Mouse (Mus musculus) stomach, embryonic 16.5 days (tissue): ENCODE measurements around the gene Mpp2. TPM values are rescaled to one million over a fixed set of nuclear protein-coding genes. Genes with fewer than 3 reads are reported as not detected.

Experiments used
- ATAC-seq: fragments of 200-750 bp; cut with Nextera tagmentation; 2 replicates; pipeline ENCODE4 v1.8.0; 2017; ENCODE audit warnings: moderate number of reproducible peaks, moderate TSS enrichment; ENCODE audit not compliant: insufficient read depth, low FRiP score
- H3K27ac ChIP-seq: fragments of 300-500 bp; sonication (generic); 2 replicates; pipeline ENCODE4 v1.5.1; 2014; ENCODE audit warnings: low read length
- H3K27me3 ChIP-seq: fragments of 300-500 bp; sonication (generic); 2 replicates; pipeline ENCODE4 v1.6.1; 2014; ENCODE audit warnings: low read length, control low read depth, mixed read lengths; ENCODE audit not compliant: control insufficient read depth, insufficient read depth
- H3K36me3 ChIP-seq: fragments of 300-500 bp; sonication (generic); 2 replicates; pipeline ENCODE4 v1.6.1; 2014; ENCODE audit warnings: low read length; ENCODE audit not compliant: control insufficient read depth, insufficient read depth
- H3K4me1 ChIP-seq: fragments of 300-500 bp; sonication (generic); 2 replicates; pipeline ENCODE4 v1.6.1; 2014; ENCODE audit warnings: low read length, control low read depth, mixed read lengths; ENCODE audit not compliant: control insufficient read depth, insufficient read depth
- H3K4me2 ChIP-seq: fragments of 300-500 bp; sonication (generic); 2 replicates; pipeline ENCODE4 v1.6.1; 2014; ENCODE audit warnings: low read depth, low read length, mixed read lengths
- H3K4me3 ChIP-seq: fragments of 300-500 bp; sonication (generic); replicated peaks from 2 replicates; pipeline ENCODE4 v1.5.1; 2014; ENCODE audit warnings: mild to moderate bottlenecking, low read length
- H3K9ac ChIP-seq: fragments of 300-500 bp; sonication (generic); 2 replicates; pipeline ENCODE4 v1.6.1; 2014; ENCODE audit warnings: low read length
- H3K9me3 ChIP-seq: fragments of 300-500 bp; sonication (generic); replicated peaks from 2 replicates; pipeline ENCODE4 v1.6.1; 2016; ENCODE audit warnings: low read length, control low read depth; ENCODE audit not compliant: control insufficient read depth
- WGBS: fragments of 180-500 bp; shearing (Covaris S2); extraction: QIAGEN DNeasy Blood & Tissue Kit; methylation state at CpG from one replicate; pipeline ENCODE4 v1.1.7; 2014; 5-methylcytosine and 5-hydroxymethylcytosine counted together
- polyA plus RNA-seq: library from polyadenylated mRNA; unstranded; fragments of >200 nt; fragmentation: Nextera tagmentation; extraction: Ambion mirVana; gene quantifications from 2 replicates; pipeline ENCODE4 v1.2.1, GENCODE M21; 2015

Gene Mpp2
- polyA plus RNA-seq, 1 experiment from 2014 or later = 8.3 TPM

- Histone ChIP-seq H3K27ac (no peak overlapping the region), H3K4me2 (no peak overlapping the region), H3K9me3 (no peaks in the 10 kb centered on the region), H3K4me1 (no peaks in the 10 kb centered on the region), H3K36me3 (no peaks in the 10 kb centered on the region), H3K4me3 (no peak overlapping the region), H3K9ac (no peak overlapping the region), H3K27me3 (no peaks in the 10 kb centered on the region)
- 66% methylated on average over 6 of the region's 6 CpGs for WGBS
- ATAC-seq = no peak
These were observed 72.8 kb downstream of the Mpp2 start for GRCm38 (mm10) chr11:102015472-102015871.

GRCm38 (mm10) chr11:102013201-102013600, 75.1 kb downstream of the Mpp2 start:
- 72% methylated on average over 8 of the region's 8 CpGs for WGBS
- H3K4me2 ChIP-seq = no peak overlapping the region
- no peak for ATAC-seq

DNA sequence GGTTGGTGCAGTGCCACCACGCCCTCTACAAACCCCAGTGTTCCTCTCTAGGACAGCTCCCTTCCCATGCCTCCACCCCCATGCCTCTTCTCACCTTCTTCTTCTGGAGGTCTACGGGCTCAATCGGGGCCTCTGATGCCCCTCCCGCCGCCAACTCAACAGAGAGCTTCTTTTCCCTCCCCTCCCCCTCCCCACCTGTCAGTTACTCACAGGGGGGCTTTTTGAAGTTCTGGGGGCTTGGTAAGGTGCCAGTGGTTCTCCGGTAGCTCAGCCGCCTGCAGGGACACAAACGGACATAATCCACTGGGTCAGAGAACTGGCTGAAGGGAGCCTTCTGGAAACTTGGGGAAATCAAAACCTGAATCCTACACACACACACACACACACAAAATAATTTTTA, 76.8 kb downstream of the Mpp2 start:
- no peaks in the 10 kb centered on the region for H3K9me3 ChIP-seq
- no peak overlapping the region for H3K4me3 ChIP-seq
- no peak for ATAC-seq
- H3K4me1 ChIP-seq = no peaks in the 10 kb centered on the region
- 82% methylated on average over 8 of the region's 8 CpGs for WGBS
- H3K27me3 ChIP-seq = no peaks in the 10 kb centered on the region
- no peaks in the 10 kb centered on the region for H3K36me3 ChIP-seq
- H3K9ac ChIP-seq = no peak overlapping the region
- no peak overlapping the region for H3K4me2 ChIP-seq
- no peak overlapping the region for H3K27ac ChIP-seq

More at GRCm38 (mm10) chr11:102013201-102013600, 75.1 kb downstream of the Mpp2 start:
- Histone ChIP-seq H3K36me3 (no peaks in the 10 kb centered on the region), H3K9ac (no peak overlapping the region), H3K4me3 (no peak overlapping the region), H3K27me3 (no peaks in the 10 kb centered on the region), H3K4me1 (no peaks in the 10 kb centered on the region), H3K27ac (no peak overlapping the region), H3K9me3 (no peaks in the 10 kb centered on the region)

- no peak overlapping the region for H3K27ac ChIP-seq
- H3K9ac ChIP-seq = no peak overlapping the region
- 77% methylated on average over 13 of the region's 13 CpGs for WGBS
- no peak overlapping the region for H3K4me2 ChIP-seq
- no peak overlapping the region for H3K4me3 ChIP-seq
- H3K4me1 ChIP-seq = no peaks in the 10 kb centered on the region
- H3K36me3 ChIP-seq = no peaks in the 10 kb centered on the region
- no peaks in the 10 kb centered on the region for H3K27me3 ChIP-seq
- ATAC-seq = no peak
- H3K9me3 ChIP-seq = no peaks in the 10 kb centered on the region
These were observed 78.2 kb downstream of the Mpp2 start for GRCm38 (mm10) chr11:102010140-102010539.

DNA sequence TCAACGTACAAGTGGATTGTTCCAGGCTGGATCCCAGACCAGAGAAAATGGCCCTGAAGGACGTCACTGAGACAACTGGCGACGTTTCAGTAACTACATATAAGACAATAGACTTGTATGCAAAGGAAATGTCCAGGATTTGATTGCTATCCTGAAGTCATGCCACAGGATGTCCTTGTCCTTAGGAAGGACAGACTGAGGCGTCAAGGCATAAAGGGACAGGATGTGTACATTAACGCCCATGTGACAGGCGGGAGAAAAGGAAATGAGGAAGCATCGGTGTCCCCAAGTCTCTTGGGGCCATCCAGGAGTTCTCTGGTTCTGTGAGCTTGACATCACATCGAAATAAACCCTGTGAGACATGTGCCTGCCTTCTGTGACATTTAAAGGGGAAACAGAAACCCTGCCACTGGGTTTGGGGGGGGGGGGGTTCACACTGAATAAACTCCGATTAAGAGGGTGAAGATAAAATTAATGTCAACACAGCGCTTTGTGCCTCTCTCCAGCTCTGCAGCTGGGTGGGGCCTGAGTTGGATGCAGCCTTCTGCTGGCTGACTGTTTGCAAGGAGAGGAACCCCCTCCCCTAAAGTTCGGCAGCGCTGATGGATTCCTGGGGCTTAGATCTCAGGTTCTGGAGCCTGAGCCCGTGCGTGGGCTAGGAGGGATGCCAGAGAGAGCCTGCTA, 79.2 kb downstream of the Mpp2 start:
- Histone ChIP-seq H3K9ac (no peak overlapping the region), H3K9me3 (0 out of 2 replicates have a peak, but pooled peaks cover 3% of the 10 kb centered on the region), H3K4me1 (no peaks in the 10 kb centered on the region), H3K27ac (no peak overlapping the region), H3K4me3 (no peak overlapping the region), H3K27me3 (no peaks in the 10 kb centered on the region), H3K36me3 (no peaks in the 10 kb centered on the region), H3K4me2 (no peak overlapping the region)
- 72% methylated on average over 15 of the region's 15 CpGs for WGBS
- 0 out of 2 replicates have a peak, but pooled peaks have one; percentile 23 for ATAC-seq

DNA sequence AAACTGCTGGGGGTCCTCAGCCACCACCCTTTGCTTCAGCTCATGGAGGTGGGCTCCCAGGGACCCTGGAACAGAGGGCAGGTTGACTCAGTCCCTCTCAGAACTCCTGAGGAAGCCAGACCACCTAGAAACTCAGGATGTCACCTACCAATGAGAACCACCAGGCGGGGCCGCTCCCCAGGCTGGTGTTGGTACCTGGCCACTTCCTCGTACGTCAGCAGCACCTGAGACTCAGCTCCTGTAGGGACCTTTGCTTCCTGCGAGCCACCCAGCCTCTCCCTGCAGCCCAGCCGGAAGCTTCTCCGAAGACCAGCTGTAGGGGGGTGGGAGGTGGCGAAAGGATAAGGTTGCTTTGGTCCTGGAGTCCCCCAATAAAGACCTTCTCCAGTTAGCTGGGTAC, 79.9 kb downstream of the Mpp2 start:
- Histone ChIP-seq H3K9ac (no peak overlapping the region), H3K36me3 (no peaks in the 10 kb centered on the region)

More for the DNA sequence above, 79.9 kb downstream of the Mpp2 start:
- H3K4me2 ChIP-seq = no peak overlapping the region
- ATAC-seq = 0 out of 2 replicates have a peak, but pooled peaks have one; percentile 41
- H3K9me3 ChIP-seq = 0 out of 2 replicates have a peak, but pooled peaks cover 3% of the 10 kb centered on the region
- no peaks in the 10 kb centered on the region for H3K27me3 ChIP-seq
- H3K4me3 ChIP-seq = no peak overlapping the region
- H3K4me1 ChIP-seq = no peaks in the 10 kb centered on the region
- H3K27ac ChIP-seq = no peak overlapping the region
- WGBS = 91% methylated on average over 8 of the region's 8 CpGs

Other genes with a start within 250 kb of the Mpp2 start
- 5.2 and 6.0 TPM in 2 replicates for gene Meox1, start 194.1 kb downstream of the Mpp2 start, polyA plus RNA-seq
- not detected in 2 replicates for gene Sost, start 121.5 kb downstream of the Mpp2 start, polyA plus RNA-seq
- gene Cfap97d1, start 104.2 kb downstream of the Mpp2 start, polyA plus RNA-seq = not detected in 2 replicates
- 26.1 and 26.3 TPM in 2 replicates for gene Dusp3, start 101.5 kb downstream of the Mpp2 start, polyA plus RNA-seq
- gene Mpp3, start 60.1 kb downstream of the Mpp2 start, polyA plus RNA-seq = 7.4 and 9.6 TPM in 2 replicates
- gene Cd300lg, start 47.0 kb downstream of the Mpp2 start, polyA plus RNA-seq = 2.9 and 3.5 TPM in 2 replicates
- 6.0 and 6.7 TPM in 2 replicates for gene Ppy, start 12.8 kb upstream of the Mpp2 start, polyA plus RNA-seq
- 40.5 and 56.0 TPM in 2 replicates for gene Pyy, start 19.3 kb upstream of the Mpp2 start, polyA plus RNA-seq
- 3.2 and 4.2 TPM in 2 replicates for gene Nags, start 57.0 kb upstream of the Mpp2 start, polyA plus RNA-seq
- gene Tmem101, start 67.9 kb upstream of the Mpp2 start, polyA plus RNA-seq = 27.9 and 29.0 TPM in 2 replicates
- 79.2 and 85.4 TPM in 2 replicates for gene Lsm12, start 96.8 kb upstream of the Mpp2 start, polyA plus RNA-seq
- gene G6pc3, start 101.1 kb upstream of the Mpp2 start, polyA plus RNA-seq = 28.0 and 28.7 TPM in 2 replicates
- gene Hdac5, start 141.7 kb upstream of the Mpp2 start, polyA plus RNA-seq = 60.6 and 67.4 TPM in 2 replicates
- gene BC030867, start 160.4 kb upstream of the Mpp2 start, polyA plus RNA-seq = 10.8 and 12.4 TPM in 2 replicates
- 0.12 TPM in 1 of 2 replicates, not detected in the other for gene Asb16, start 180.2 kb upstream of the Mpp2 start, polyA plus RNA-seq
- gene Tmub2, start 196.4 kb upstream of the Mpp2 start, polyA plus RNA-seq = 53.0 and 53.4 TPM in 2 replicates
- gene Atxn7l3, start 208.1 kb upstream of the Mpp2 start, polyA plus RNA-seq = 12.2 and 13.2 TPM in 2 replicates
- gene Ubtf, start 231.2 kb upstream of the Mpp2 start, polyA plus RNA-seq = 70.5 and 71.4 TPM in 2 replicates